Mouse (Mus musculus) monocyte, adult 2 months (primary cell): ENCODE results near the gene Hmgb1.
A peak's percentile ranks its signal among the peaks of the same experiment; 100 is the strongest.

Experiments
- DNase-seq, 2 experiments: peaks; one replicate each; pipeline ENCODE4 v3.0.0; 2022; ENCODE audit warnings: low spot score in 2 of 2, low read depth in 1 of 2

The Hmgb1 gene

GRCm38 (mm10) chr5:149184104-149184843, at the start of gene Hmgb1, which contains the start of gene Uspl1:
TSS of gene Hmgb1 (minus strand) at chr5:149184489.
TSS of gene Uspl1 (plus strand) at chr5:149184350.
- DNase-seq: peak; percentile 99 to 100

GRCm38 (mm10) chr5:149229619-149230339, 45.5 kb upstream of the Hmgb1 start:
- DNase-seq: no peak

- DNase-seq: peak; percentile 99
Measured at GRCm38 (mm10) chr5:149228700-149229618, 44.7 kb upstream of the Hmgb1 start.

GRCm38 (mm10) chr5:149224666-149225065, 40.4 kb upstream of the Hmgb1 start:
- DNase-seq: no peak

- DNase-seq: no peak
Measured at GRCm38 (mm10) chr5:149221355-149221754, 37.1 kb upstream of the Hmgb1 start.

GRCm38 (mm10) chr5:149219493-149219892, 35.2 kb upstream of the Hmgb1 start:
- no peak for DNase-seq

- DNase-seq: no peak
Measured at GRCm38 (mm10) chr5:149217524-149218357, 33.5 kb upstream of the Hmgb1 start.

GRCm38 (mm10) chr5:149215540-149215939, 31.3 kb upstream of the Hmgb1 start:
- no peak for DNase-seq

GRCm38 (mm10) chr5:149212806-149213205, 28.5 kb upstream of the Hmgb1 start:
- DNase-seq: no peak

GRCm38 (mm10) chr5:149211041-149211440, 26.8 kb upstream of the Hmgb1 start:
- DNase-seq: no peak

- DNase-seq: no peak
Measured at GRCm38 (mm10) chr5:149209328-149209727, 25.0 kb upstream of the Hmgb1 start.

- DNase-seq: no peak
Measured at GRCm38 (mm10) chr5:149208776-149209175, 24.5 kb upstream of the Hmgb1 start.

- DNase-seq: no peak
Measured at GRCm38 (mm10) chr5:149207661-149208060, 23.4 kb upstream of the Hmgb1 start.

- DNase-seq: no peak
Measured at GRCm38 (mm10) chr5:149206286-149206685, 22.0 kb upstream of the Hmgb1 start.

GRCm38 (mm10) chr5:149205265-149205664, 21.0 kb upstream of the Hmgb1 start:
- DNase-seq: no peak

- DNase-seq: no peak
Measured at GRCm38 (mm10) chr5:149204822-149205221, 20.5 kb upstream of the Hmgb1 start.

- DNase-seq: no peak
Measured at GRCm38 (mm10) chr5:149203796-149204375, 19.6 kb upstream of the Hmgb1 start.

GRCm38 (mm10) chr5:149202941-149203340, 18.7 kb upstream of the Hmgb1 start:
- DNase-seq: no peak

GRCm38 (mm10) chr5:149198782-149199181, 14.5 kb upstream of the Hmgb1 start:
- no peak for DNase-seq

GRCm38 (mm10) chr5:149196611-149197010, 12.3 kb upstream of the Hmgb1 start:
- DNase-seq: no peak
